Comparison of ENCODE assay signal across 9 mouse cellular contexts in genomic region chr4:95319036-95319435, GRCm38 (mm10).
DNase-seq lines count a peak whose midpoint lies in the region; ATAC-seq and TF ChIP-seq lines count a peak whose summit lies in the region.
"Had no signal": no experiment of that assay in that cellular context is flagged by ENCODE, and none has a peak within 500 bp of the region (broad histone marks: within the 10 kb centered on the region; RNA-seq: fewer than 3 reads in every experiment).

No protein-coding gene starts in this region.

- no peaks in the 10 kb centered on the region for H3K36me3 ChIP-seq in lung, embryonic 15.5 days
- no peaks in the 10 kb centered on the region for H3K36me3 ChIP-seq in myocyte (ENCODE audit: control insufficient read depth, insufficient read depth)
- no peaks in the 10 kb centered on the region for H3K36me3 ChIP-seq in midbrain, embryonic 14.5 days (ENCODE audit: control insufficient read depth, insufficient read depth, low read length)
- H3K36me3 ChIP-seq: neural tube, embryonic 13.5 days had no signal

- no peak for DNase-seq in lung, postnatal 25 days (ENCODE audit: low spot score)
- peak; percentile 57 for DNase-seq in adrenal gland, postnatal 10 days
- DNase-seq in heart, adult 8-10 months (ENCODE audit: low spot score), result peak; percentile 30
- DNase-seq in midbrain, embryonic 14.5 days, result no peak
- DNase-seq in cerebellum, postnatal 10 days, result no peak
- DNase-seq in cerebellum, adult 11 months, result no peak

- no peak for ATAC-seq in lung, embryonic 15.5 days (ENCODE audit: borderline replicate concordance, extremely low read depth, low FRiP score, low TSS enrichment)
- no peak for ATAC-seq in midbrain, embryonic 14.5 days (ENCODE audit: low FRiP score, low TSS enrichment)

- H3K9me3 ChIP-seq in lung, embryonic 15.5 days, result no peaks in the 10 kb centered on the region
- no peaks in the 10 kb centered on the region for H3K9me3 ChIP-seq in midbrain, embryonic 14.5 days (ENCODE audit: control insufficient read depth, low read length)
- H3K9me3 ChIP-seq: neural tube, embryonic 13.5 days had no signal

- H3ac ChIP-seq in myocyte (ENCODE audit: control insufficient read depth, insufficient read length), result no peak overlapping the region

- no peak for TF ChIP-seq POLR2A in myocyte (IDR thresholded peaks at IDR 0.05; ENCODE audit: insufficient read length, low read depth)

- H3K79me2 ChIP-seq in myocyte (ENCODE audit: control insufficient read depth, insufficient read depth), result no peaks in the 10 kb centered on the region

- H3K27ac ChIP-seq in lung, embryonic 15.5 days, result peak overlapping the region; percentile 44; the same call in 1 of the 2 replicates
- H3K27ac ChIP-seq in midbrain, embryonic 14.5 days (replicated peaks; ENCODE audit: low read depth, low read length), result no peak overlapping the region
- H3K27ac ChIP-seq: neural tube, embryonic 13.5 days had no signal

- no peak overlapping the region for H3K4me3 ChIP-seq in lung, embryonic 15.5 days
- no peak overlapping the region for H3K4me3 ChIP-seq in myocyte
- H3K4me3 ChIP-seq in midbrain, embryonic 14.5 days (replicated peaks; ENCODE audit: low read depth, low read length), result no peak overlapping the region
- H3K4me3 ChIP-seq: neural tube, embryonic 13.5 days had no signal

- peaks cover 20% of the 10 kb centered on the region for H3K4me1 ChIP-seq in lung, embryonic 15.5 days
- H3K4me1 ChIP-seq in midbrain, embryonic 14.5 days (ENCODE audit: control insufficient read depth, insufficient read depth, low read length), result 0 out of 2 replicates have a peak, but pooled peaks cover 3% of the 10 kb centered on the region

- no peak overlapping the region for H3K4me2 ChIP-seq in lung, embryonic 15.5 days
- H3K4me2 ChIP-seq in myocyte (ENCODE audit: low read depth), result peak overlapping the region; percentile 65
- no peak overlapping the region for H3K4me2 ChIP-seq in midbrain, embryonic 14.5 days (ENCODE audit: low read length)
- H3K4me2 ChIP-seq: neural tube, embryonic 13.5 days had no signal

- no peak overlapping the region for H3K9ac ChIP-seq in lung, embryonic 15.5 days
- no peak overlapping the region for H3K9ac ChIP-seq in midbrain, embryonic 14.5 days (replicated peaks; ENCODE audit: low read length)
- H3K9ac ChIP-seq: neural tube, embryonic 13.5 days had no signal

- 21% methylated on average over 6 of the region's 6 CpGs for WGBS in lung, embryonic 15.5 days
- WGBS in midbrain, embryonic 14.5 days, result 74% methylated on average over 6 of the region's 6 CpGs

- H3K27me3 ChIP-seq in lung, embryonic 15.5 days, result no peaks in the 10 kb centered on the region
- H3K27me3 ChIP-seq in myocyte (ENCODE audit: control insufficient read depth, insufficient read depth, insufficient read length), result no peaks in the 10 kb centered on the region
- H3K27me3 ChIP-seq in midbrain, embryonic 14.5 days (ENCODE audit: control insufficient read depth, insufficient read depth, low read length), result no peaks in the 10 kb centered on the region
- H3K27me3 ChIP-seq: neural tube, embryonic 13.5 days had no signal

TF ChIP-seq in myocyte, 11 proteins besides CTCF, POLR2A, EP300 and RAD21:
- no peak for TF ChIP-seq SRF (IDR thresholded peaks at IDR 0.05; ENCODE audit: control insufficient read depth, insufficient read length, low read depth)
- no peak for TF ChIP-seq TCF12 (IDR thresholded peaks at IDR 0.05; ENCODE audit: insufficient read depth, poor library complexity, severe bottlenecking)
- no peak for TF ChIP-seq MAX (IDR thresholded peaks at IDR 0.05; ENCODE audit: low read depth)
- TF ChIP-seq E2F4 (IDR thresholded peaks at IDR 0.05; ENCODE audit: insufficient read depth), result no peak
- no peak for TF ChIP-seq POLR2AphosphoS2 (IDR thresholded peaks at IDR 0.05; ENCODE audit: insufficient read length, low read depth)
- no peak for TF ChIP-seq TCF3 (IDR thresholded peaks at IDR 0.05; ENCODE audit: insufficient read length, low read depth)
- no peak for TF ChIP-seq MYOG (IDR thresholded peaks at IDR 0.05; ENCODE audit: control insufficient read depth in 1 of 3, insufficient read depth in 1 of 3, insufficient read length in 2 of 3, low read depth in 2 of 3)
- TF ChIP-seq CEBPB (IDR thresholded peaks at IDR 0.05; ENCODE audit: insufficient read depth, poor library complexity, severe bottlenecking), result no peak
- no peak for TF ChIP-seq REST (IDR thresholded peaks at IDR 0.05; ENCODE audit: insufficient read depth, insufficient read length)
- TF ChIP-seq USF1 (IDR thresholded peaks at IDR 0.05; ENCODE audit: low read depth), result no peak
- TF ChIP-seq MYOD1 (IDR thresholded peaks at IDR 0.05; ENCODE audit: control insufficient read depth in 1 of 3, insufficient read length in 2 of 3, low read depth in 2 of 3), result no peak

Comparison
In these comparisons a context has a peak if more than half of its experiments do, and no peak if none do; other contexts are left out.
1. DNase-seq: peak in adrenal gland, postnatal 10 days (single experiment) and heart, adult 8-10 months (single experiment); none in lung, postnatal 25 days (single experiment), midbrain, embryonic 14.5 days (single experiment), cerebellum, postnatal 10 days (0 of 2) and cerebellum, adult 11 months (single experiment).